Mouse (Mus musculus): ENCODE measurements around the gene Ddr2. TPM values are rescaled to one million over a fixed set of nuclear protein-coding genes. Genes with fewer than 3 reads are reported as not detected.
A peak's percentile ranks its signal among the peaks of the same experiment; 100 is the strongest.

Gene Ddr2
- total and polyA plus RNA-seq, 3 experiments, result 0.17 to 0.37 (median 0.30) TPM

GRCm38 (mm10) chr1:169931698-169932097, 178.9 kb downstream of the Ddr2 start:
- TF ChIP-seq EP300 (IDR thresholded peaks at IDR 0.05; ENCODE audit: low read length), result peak; percentile 85
- TF ChIP-seq POLR2A (IDR thresholded peaks at IDR 0.05; ENCODE audit: low read depth, low read length), result no peak
- peak; percentile 37; the same call in 1 of the 2 replicates for TF ChIP-seq JUN (IDR thresholded peaks at IDR 0.05; ENCODE audit: insufficient read depth, low read depth, low read length)
- peak; percentile 18; the same call in 1 of the 2 replicates for TF ChIP-seq ETS1 (conservative IDR thresholded peaks at IDR 0.05; ENCODE audit: low read depth, low read length)
- TF ChIP-seq JUND (conservative IDR thresholded peaks at IDR 0.05; ENCODE audit: low read depth, low read length), result peak; percentile 54; the same call in 1 of the 2 replicates
- no peak for TF ChIP-seq ZKSCAN1 (IDR thresholded peaks at IDR 0.05; ENCODE audit: borderline replicate concordance, low read depth, low read length)
- peak; percentile 77 for TF ChIP-seq IRF4 (IDR thresholded peaks at IDR 0.05; ENCODE audit: low read depth, low read length)
- Histone ChIP-seq H3K27me3 (replicated peaks) (peaks cover 11% of the 10 kb centered on the region), H3K4me2 (ENCODE audit: insufficient read depth, low read depth, poor library complexity, severe bottlenecking) (no peak overlapping the region), H3K4me3 (replicated peaks in 1 of 3; ENCODE audit: low read depth in 2 of 3, low read length in 2 of 3, poor library complexity in 1 of 3) (no peak overlapping the region), H3K9me3 (replicated peaks; ENCODE audit: low read length) (no peaks in the 10 kb centered on the region), H3K36me3 (replicated peaks in 1 of 2; ENCODE audit: control insufficient read depth in 1 of 2, insufficient read depth in 1 of 2, low read length in 1 of 2) (no peaks in the 10 kb centered on the region), H3K4me1 (ENCODE audit: control insufficient read depth in 1 of 2, insufficient read depth in 2 of 2) (peaks cover 0 to 13% of the 10 kb centered on the region in 2 experiments; a peak in 2 of 4 replicates), H3K79me2 (replicated peaks; ENCODE audit: control insufficient read depth, extremely low read depth, insufficient read depth, poor library complexity, severe bottlenecking) (no peaks in the 10 kb centered on the region), H3K27ac (ENCODE audit: insufficient read depth, low read depth) (no peak overlapping the region), H3K9ac (ENCODE audit: insufficient read depth, low read depth) (no peak overlapping the region)
- in situ Hi-C loops (cut with MboI; ENCODE audit: low pct_ligation_motif_present, low pct_unique_long_range_greater_than_20kb, low sequenced_read_pairs), result no loop called here
- dilution Hi-C loops (cut with MboI; ENCODE audit: extremely low pct_ligation_motif_present, extremely low pct_unique_long_range_greater_than_20kb, low sequenced_read_pairs), result no loop called here
- no peak for DNase-seq (ENCODE audit: extremely low read depth)

GRCm38 (mm10) chr1:169928454-169928971, 182.0 kb downstream of the Ddr2 start, which contains the start of gene Ccdc190:
TSS of gene Ccdc190 (plus strand) at chr1:169928648.
- Histone ChIP-seq H3K9me3 (replicated peaks; ENCODE audit: low read length) (no peaks in the 10 kb centered on the region), H3K79me2 (replicated peaks; ENCODE audit: control insufficient read depth, extremely low read depth, insufficient read depth, poor library complexity, severe bottlenecking) (no peaks in the 10 kb centered on the region), H3K27ac (ENCODE audit: insufficient read depth, low read depth) (no peak within 1 kb of the TSS), H3K27me3 (replicated peaks) (peaks cover 11% of the 10 kb centered on the region), H3K4me1 (ENCODE audit: control insufficient read depth in 1 of 2, insufficient read depth in 2 of 2) (peaks cover 0 to 11% of the 10 kb centered on the region in 2 experiments; a peak in 2 of 4 replicates), H3K4me3 (replicated peaks in 1 of 3; ENCODE audit: low read depth in 2 of 3, low read length in 2 of 3, poor library complexity in 1 of 3) (no peak within 1 kb of the TSS), H3K9ac (ENCODE audit: insufficient read depth, low read depth) (no peak within 1 kb of the TSS), H3K36me3 (replicated peaks in 1 of 2; ENCODE audit: control insufficient read depth in 1 of 2, insufficient read depth in 1 of 2, low read length in 1 of 2) (no peaks in the 10 kb centered on the region), H3K4me2 (ENCODE audit: insufficient read depth, low read depth, poor library complexity, severe bottlenecking) (no peak within 1 kb of the TSS)
- dilution Hi-C loops (cut with MboI; ENCODE audit: extremely low pct_ligation_motif_present, extremely low pct_unique_long_range_greater_than_20kb, low sequenced_read_pairs), result no loop called here
- no peak for DNase-seq (ENCODE audit: extremely low read depth)
- in situ Hi-C loops (cut with MboI; ENCODE audit: low pct_ligation_motif_present, low pct_unique_long_range_greater_than_20kb, low sequenced_read_pairs), result loop anchor here (10.0 kb wide), 2 partner anchors 254 to 394 kb away; partner anchors contain the start of gene Nuf2
- TF ChIP-seq CHD1 (IDR thresholded peaks at IDR 0.05; ENCODE audit: low read depth, low read length), result no peak
- TF ChIP-seq E2F4 (IDR thresholded peaks at IDR 0.05; ENCODE audit: insufficient replicate concordance, low read depth, low read length), result no peak
- no peak for TF ChIP-seq SIN3A (IDR thresholded peaks at IDR 0.05; ENCODE audit: low read length)
- TF ChIP-seq SMC3 (IDR thresholded peaks at IDR 0.05; ENCODE audit: low read depth, low read length), result no peak
- TF ChIP-seq UBTF (IDR thresholded peaks at IDR 0.05; ENCODE audit: low read depth, low read length), result no peak
- no peak for TF ChIP-seq USF1 (IDR thresholded peaks at IDR 0.05; ENCODE audit: low read depth, low read length)
- TF ChIP-seq RCOR1 (conservative IDR thresholded peaks at IDR 0.05; ENCODE audit: low read depth, low read length), result no peak
- TF ChIP-seq GABPA (IDR thresholded peaks at IDR 0.05; ENCODE audit: insufficient replicate concordance, low read depth, low read length), result no peak
- no peak for TF ChIP-seq ELF1 (IDR thresholded peaks at IDR 0.05; ENCODE audit: low read depth, low read length)
- no peak for TF ChIP-seq EP300 (IDR thresholded peaks at IDR 0.05; ENCODE audit: low read length)
- TF ChIP-seq MAFK (IDR thresholded peaks at IDR 0.05; ENCODE audit: insufficient replicate concordance, low read length), result no peak
- no peak for TF ChIP-seq USF2 (conservative IDR thresholded peaks at IDR 0.05; ENCODE audit: low read depth, low read length)
- TF ChIP-seq KAT2A (IDR thresholded peaks at IDR 0.05; ENCODE audit: insufficient replicate concordance, low read length), result no peak

Data from CH12.LX (cell line).